Mouse (Mus musculus) MEL-GATA-1-ER (cell line): ENCODE results near the gene Gjd3.
"Not testable (repeated sequence)": the region's sequence is repeated elsewhere in the genome, so short reads cannot be mapped to it uniquely, and the experiment has no call there.

Source experiments
- DNase-seq: peaks from one replicate; pipeline ENCODE4 v3.0.0-alpha.2; 2012; ENCODE audit warnings: low read depth; ENCODE audit errors: extremely low read depth

The Gjd3 gene

GRCm38 (mm10) chr11:98933847-98934246 lies 49.0 kb downstream of the Gjd3 start:
- not testable (repeated sequence) for DNase-seq

GRCm38 (mm10) chr11:98933151-98933550 lies 49.7 kb downstream of the Gjd3 start:
- DNase-seq: no peak

GRCm38 (mm10) chr11:98932293-98933091 lies 50.3 kb downstream of the Gjd3 start:
- DNase-seq: no peak
